Mouse (Mus musculus): ENCODE data around the gene Rbms1. TPM values are rescaled to one million over a fixed set of nuclear protein-coding genes. Genes with fewer than 3 reads are reported as not detected.
A peak's percentile ranks its signal among the peaks of the same experiment; 100 is the strongest.
"Not testable (repeated sequence)": the region's sequence is repeated elsewhere in the genome, so short reads cannot be mapped to it uniquely, and the experiment has no call there.

The Rbms1 gene
- total and polyA plus RNA-seq, 2 experiments from 2014 or later = 16.2 to 38.2 TPM

GRCm38 (mm10) chr2:60838856-60839255, 124.1 kb downstream of the Rbms1 start:
- TF ChIP-seq CTCF (IDR thresholded peaks at IDR 0.05; ENCODE audit: low read depth) = no peak
- no peak overlapping the region for H3K4me3 ChIP-seq (ENCODE audit: low read depth, low read length)
- no peaks in the 10 kb centered on the region for H3K9me3 ChIP-seq (ENCODE audit: low read length)
- no peak overlapping the region for H3K9ac ChIP-seq
- no peak overlapping the region for H3K4me2 ChIP-seq (ENCODE audit: low read depth)
- no peaks in the 10 kb centered on the region for H3K36me3 ChIP-seq (ENCODE audit: insufficient read depth)
- no peaks in the 10 kb centered on the region for H3K4me1 ChIP-seq (ENCODE audit: insufficient read depth)
- DNase-seq (no peak), ATAC-seq (no peak)
- 65% methylated on average over 5 of the region's 5 CpGs for WGBS
- H3K27ac ChIP-seq (ENCODE audit: low read depth, low read length) = no peak overlapping the region
- no peaks in the 10 kb centered on the region for H3K27me3 ChIP-seq (ENCODE audit: insufficient read depth, low read length)

GRCm38 (mm10) chr2:60837616-60838015, 125.4 kb downstream of the Rbms1 start:
- Histone ChIP-seq H3K4me3 (ENCODE audit: low read depth, low read length) (no peak overlapping the region), H3K27ac (ENCODE audit: low read depth, low read length) (no peak overlapping the region), H3K9ac (no peak overlapping the region), H3K27me3 (ENCODE audit: insufficient read depth, low read length) (no peaks in the 10 kb centered on the region), H3K36me3 (ENCODE audit: insufficient read depth) (no peaks in the 10 kb centered on the region), H3K9me3 (ENCODE audit: low read length) (no peaks in the 10 kb centered on the region), H3K4me2 (ENCODE audit: low read depth) (no peak overlapping the region), H3K4me1 (ENCODE audit: insufficient read depth) (no peaks in the 10 kb centered on the region)
- TF ChIP-seq CTCF (IDR thresholded peaks at IDR 0.05; ENCODE audit: low read depth) = no peak
- no peak for ATAC-seq
- WGBS = 72% methylated on average over 5 of the region's 5 CpGs
- no peak for DNase-seq

- Histone ChIP-seq H3K36me3 (ENCODE audit: insufficient read depth) (no peaks in the 10 kb centered on the region), H3K9ac (no peak overlapping the region), H3K4me1 (ENCODE audit: insufficient read depth) (no peaks in the 10 kb centered on the region), H3K27ac (ENCODE audit: low read depth, low read length) (no peak overlapping the region), H3K4me3 (ENCODE audit: low read depth, low read length) (no peak overlapping the region), H3K4me2 (ENCODE audit: low read depth) (no peak overlapping the region), H3K27me3 (ENCODE audit: insufficient read depth, low read length) (no peaks in the 10 kb centered on the region), H3K9me3 (ENCODE audit: low read length) (no peaks in the 10 kb centered on the region)
- ATAC-seq (no peak), DNase-seq (no peak)
- 90% methylated on average over 7 of the region's 7 CpGs for WGBS
- no peak for TF ChIP-seq CTCF (IDR thresholded peaks at IDR 0.05; ENCODE audit: low read depth)
These were observed 126.8 kb downstream of the Rbms1 start for GRCm38 (mm10) chr2:60836237-60836636.

GRCm38 (mm10) chr2:60834293-60834692, 128.7 kb downstream of the Rbms1 start:
- Histone ChIP-seq H3K4me3 (ENCODE audit: low read depth, low read length) (no peak overlapping the region), H3K27me3 (ENCODE audit: insufficient read depth, low read length) (no peaks in the 10 kb centered on the region), H3K9ac (no peak overlapping the region), H3K4me2 (ENCODE audit: low read depth) (no peak overlapping the region), H3K9me3 (ENCODE audit: low read length) (no peaks in the 10 kb centered on the region), H3K4me1 (ENCODE audit: insufficient read depth) (no peaks in the 10 kb centered on the region), H3K36me3 (ENCODE audit: insufficient read depth) (no peaks in the 10 kb centered on the region), H3K27ac (ENCODE audit: low read depth, low read length) (no peak overlapping the region)
- TF ChIP-seq CTCF (IDR thresholded peaks at IDR 0.05; ENCODE audit: low read depth) = no peak
- ATAC-seq = no peak
- no peak for DNase-seq
- 54% methylated on average over 7 of the region's 7 CpGs for WGBS

- no peak overlapping the region for H3K4me3 ChIP-seq (ENCODE audit: low read depth, low read length)
- H3K4me2 ChIP-seq (ENCODE audit: low read depth) = no peak overlapping the region
- H3K27ac ChIP-seq (ENCODE audit: low read depth, low read length) = no peak overlapping the region
- H3K9me3 ChIP-seq (ENCODE audit: low read length) = no peaks in the 10 kb centered on the region
- no peak overlapping the region for H3K9ac ChIP-seq
- ATAC-seq (0 out of 2 replicates have a peak, but pooled peaks have one; percentile 45), DNase-seq (no peak)
- TF ChIP-seq CTCF (IDR thresholded peaks at IDR 0.05; ENCODE audit: low read depth) = no peak
- 45% methylated on average over 8 of the region's 8 CpGs for WGBS
- H3K27me3 ChIP-seq (ENCODE audit: insufficient read depth, low read length) = no peaks in the 10 kb centered on the region
- no peaks in the 10 kb centered on the region for H3K4me1 ChIP-seq (ENCODE audit: insufficient read depth)
- H3K36me3 ChIP-seq (ENCODE audit: insufficient read depth) = no peaks in the 10 kb centered on the region
These were observed 130.7 kb downstream of the Rbms1 start for GRCm38 (mm10) chr2:60832254-60832653.

GRCm38 (mm10) chr2:60830464-60830863, 132.5 kb downstream of the Rbms1 start:
- H3K4me3 ChIP-seq (ENCODE audit: low read depth, low read length); H3K4me2 ChIP-seq (ENCODE audit: low read depth); H3K9ac ChIP-seq; H3K4me1 ChIP-seq (ENCODE audit: insufficient read depth); H3K27me3 ChIP-seq (ENCODE audit: insufficient read depth, low read length); H3K9me3 ChIP-seq (ENCODE audit: low read length); DNase-seq; ATAC-seq; H3K27ac ChIP-seq (ENCODE audit: low read depth, low read length); H3K36me3 ChIP-seq (ENCODE audit: insufficient read depth): not testable (repeated sequence)
- WGBS = 45% methylated on average over 1 of the region's 1 CpGs

GRCm38 (mm10) chr2:60828908-60829462, 134.0 kb downstream of the Rbms1 start:
- 76% methylated on average over 10 of the region's 10 CpGs for WGBS
- no peaks in the 10 kb centered on the region for H3K36me3 ChIP-seq (ENCODE audit: insufficient read depth)
- ATAC-seq (no peak), DNase-seq (no peak)
- no peaks in the 10 kb centered on the region for H3K27me3 ChIP-seq (ENCODE audit: insufficient read depth, low read length)
- H3K4me3 ChIP-seq (ENCODE audit: low read depth, low read length) = no peak overlapping the region
- no peak for TF ChIP-seq CTCF (IDR thresholded peaks at IDR 0.05; ENCODE audit: low read depth)
- no peaks in the 10 kb centered on the region for H3K4me1 ChIP-seq (ENCODE audit: insufficient read depth)
- H3K9ac ChIP-seq = no peak overlapping the region
- H3K27ac ChIP-seq (ENCODE audit: low read depth, low read length) = no peak overlapping the region
- no peaks in the 10 kb centered on the region for H3K9me3 ChIP-seq (ENCODE audit: low read length)
- no peak overlapping the region for H3K4me2 ChIP-seq (ENCODE audit: low read depth)

- no peaks in the 10 kb centered on the region for H3K9me3 ChIP-seq (ENCODE audit: low read length)
- no peak overlapping the region for H3K9ac ChIP-seq
- no peak for TF ChIP-seq CTCF (IDR thresholded peaks at IDR 0.05; ENCODE audit: low read depth)
- no peak overlapping the region for H3K27ac ChIP-seq (ENCODE audit: low read depth, low read length)
- no peaks in the 10 kb centered on the region for H3K36me3 ChIP-seq (ENCODE audit: insufficient read depth)
- 84% methylated on average over 5 of the region's 5 CpGs for WGBS
- ATAC-seq = no peak
- no peak for DNase-seq
- H3K4me1 ChIP-seq (ENCODE audit: insufficient read depth) = no peaks in the 10 kb centered on the region
- no peaks in the 10 kb centered on the region for H3K27me3 ChIP-seq (ENCODE audit: insufficient read depth, low read length)
- no peak overlapping the region for H3K4me3 ChIP-seq (ENCODE audit: low read depth, low read length)
- H3K4me2 ChIP-seq (ENCODE audit: low read depth) = no peak overlapping the region
These were observed 135.9 kb downstream of the Rbms1 start for GRCm38 (mm10) chr2:60827152-60827428.

Data from forebrain, postnatal 0 days (tissue).